Comparison of ENCODE assay signal across 10 mouse cellular contexts in genomic region chr3:145922971-145923370, GRCm38 (mm10). TPM values are rescaled to one million over a fixed set of nuclear protein-coding genes. Genes with fewer than 3 reads are reported as not detected.
DNase-seq lines count a peak whose midpoint lies in the region; ATAC-seq and TF ChIP-seq lines count a peak whose summit lies in the region.
"Had no signal": no experiment of that assay in that cellular context is flagged by ENCODE, and none has a peak within 500 bp of the region (broad histone marks: within the 10 kb centered on the region; RNA-seq: fewer than 3 reads in every experiment).

No protein-coding gene starts in this region.

- no peak overlapping the region for H3K4me2 ChIP-seq in hindbrain, embryonic 13.5 days
- 0 out of 2 replicates have a peak overlapping the region, but pooled peaks have one; percentile 58 for H3K4me2 ChIP-seq in limb, embryonic 13.5 days (replicated peaks)

- H3K4me1 ChIP-seq in hindbrain, embryonic 10.5 days (replicated peaks), result peaks cover 23% of the 10 kb centered on the region
- H3K4me1 ChIP-seq in hindbrain, embryonic 13.5 days (replicated peaks), result peaks cover 14% of the 10 kb centered on the region
- peaks cover 43% of the 10 kb centered on the region for H3K4me1 ChIP-seq in E14TG2a.4 (replicated peaks; ENCODE audit: low read depth, low read length)
- H3K4me1 ChIP-seq in limb, embryonic 13.5 days, result peaks cover 19% of the 10 kb centered on the region
- peaks cover 5% of the 10 kb centered on the region; the same call in 1 of the 2 replicates for H3K4me1 ChIP-seq in kidney, adult 2 months (ENCODE audit: control insufficient read depth, insufficient read depth, low read length)
- peaks cover 24% of the 10 kb centered on the region for H3K4me1 ChIP-seq in midbrain, embryonic 10.5 days

- no peak overlapping the region for H3K27ac ChIP-seq in hindbrain, embryonic 10.5 days
- no peak overlapping the region for H3K27ac ChIP-seq in hindbrain, embryonic 13.5 days
- no peak overlapping the region; the same call in 1 of the 2 replicates for H3K27ac ChIP-seq in limb, embryonic 13.5 days
- no peak overlapping the region for H3K27ac ChIP-seq in kidney, adult 2 months (ENCODE audit: insufficient read depth, low read depth, low read length)
- H3K27ac ChIP-seq in midbrain, embryonic 10.5 days (replicated peaks), result no peak overlapping the region

- no peak for TF ChIP-seq POLR2A in kidney, adult 2 months (IDR thresholded peaks at IDR 0.05; ENCODE audit: low read depth, low read length)

- H3K9me3 ChIP-seq in hindbrain, embryonic 10.5 days, result no peaks in the 10 kb centered on the region
- H3K9me3 ChIP-seq in hindbrain, embryonic 13.5 days, result no peaks in the 10 kb centered on the region
- H3K9me3 ChIP-seq in E14TG2a.4 (ENCODE audit: low read length), result peaks cover 25% of the 10 kb centered on the region
- peaks cover 9% of the 10 kb centered on the region for H3K9me3 ChIP-seq in limb, embryonic 13.5 days
- H3K9me3 ChIP-seq in midbrain, embryonic 10.5 days (replicated peaks), result no peaks in the 10 kb centered on the region; the same call in 1 of the 2 replicates

- ATAC-seq in hindbrain, embryonic 13.5 days (ENCODE audit: low FRiP score), result no peak
- ATAC-seq in limb, embryonic 13.5 days (ENCODE audit: low FRiP score, low read depth), result no peak

- WGBS in hindbrain, embryonic 10.5 days, result 74% methylated on average over 3 of the region's 3 CpGs
- 79% methylated on average over 3 of the region's 3 CpGs for WGBS in hindbrain, embryonic 13.5 days
- 63% methylated on average over 3 of the region's 3 CpGs for WGBS in limb, embryonic 13.5 days
- 48% methylated on average over 3 of the region's 3 CpGs for WGBS in kidney, adult 2 months
- 74% methylated on average over 3 of the region's 3 CpGs for WGBS in midbrain, embryonic 10.5 days

- H3K27me3 ChIP-seq in hindbrain, embryonic 10.5 days (ENCODE audit: insufficient read depth, poor library complexity, severe bottlenecking), result no peaks in the 10 kb centered on the region
- H3K27me3 ChIP-seq in hindbrain, embryonic 13.5 days, result 0 out of 2 replicates have a peak, but pooled peaks cover 3% of the 10 kb centered on the region
- H3K27me3 ChIP-seq in E14TG2a.4 (ENCODE audit: insufficient read depth, low read length), result no peaks in the 10 kb centered on the region
- H3K27me3 ChIP-seq in limb, embryonic 13.5 days, result no peaks in the 10 kb centered on the region
- H3K27me3 ChIP-seq in kidney, adult 2 months (replicated peaks; ENCODE audit: control insufficient read depth, insufficient read depth, low read length), result no peaks in the 10 kb centered on the region
- H3K27me3 ChIP-seq in midbrain, embryonic 10.5 days (ENCODE audit: low read depth, poor library complexity, severe bottlenecking), result no peaks in the 10 kb centered on the region

- DNase-seq in hindbrain, embryonic 10.5 days (ENCODE audit: low spot score), result no peak
- DNase-seq in 416B (ENCODE audit: low read depth), result peak; percentile 29
- DNase-seq in kidney, adult 2 months, result no peak
- no peak for DNase-seq in midbrain, embryonic 10.5 days (ENCODE audit: low spot score)
- DNase-seq: cerebellum, postnatal 25 days; kidney, postnatal 25 days; thymus, postnatal 36 days had no signal

- 0 out of 2 replicates have a peak overlapping the region, but pooled peaks have one; percentile 95 for H3K4me3 ChIP-seq in hindbrain, embryonic 10.5 days
- H3K4me3 ChIP-seq in hindbrain, embryonic 13.5 days, result no peak overlapping the region
- peak overlapping the region; percentile 69 for H3K4me3 ChIP-seq in E14TG2a.4 (replicated peaks; ENCODE audit: low read length)
- no peak overlapping the region for H3K4me3 ChIP-seq in limb, embryonic 13.5 days
- no peak overlapping the region for H3K4me3 ChIP-seq in kidney, adult 2 months (ENCODE audit: insufficient read depth, low read depth, low read length)
- no peak overlapping the region for H3K4me3 ChIP-seq in midbrain, embryonic 10.5 days

- no peak for TF ChIP-seq CTCF in E14TG2a.4 (conservative IDR thresholded peaks at IDR 0.05; ENCODE audit: low read length)
- TF ChIP-seq CTCF in kidney, adult 2 months (conservative IDR thresholded peaks at IDR 0.05; ENCODE audit: insufficient read depth, insufficient read length, low read depth, low read length), result no peak

- peaks cover 9% of the 10 kb centered on the region for H3K36me3 ChIP-seq in hindbrain, embryonic 10.5 days
- H3K36me3 ChIP-seq in hindbrain, embryonic 13.5 days, result 0 out of 2 replicates have a peak, but pooled peaks cover 1% of the 10 kb centered on the region
- peaks cover 12% of the 10 kb centered on the region for H3K36me3 ChIP-seq in E14TG2a.4 (ENCODE audit: insufficient read depth, low read length)
- peaks cover 5% of the 10 kb centered on the region for H3K36me3 ChIP-seq in limb, embryonic 13.5 days
- H3K36me3 ChIP-seq in kidney, adult 2 months (ENCODE audit: control insufficient read depth, insufficient read depth, low read length), result no peaks in the 10 kb centered on the region
- peaks cover 6% of the 10 kb centered on the region for H3K36me3 ChIP-seq in midbrain, embryonic 10.5 days

- no peak overlapping the region for H3K9ac ChIP-seq in hindbrain, embryonic 13.5 days
- no peak overlapping the region for H3K9ac ChIP-seq in limb, embryonic 13.5 days

RNA-seq across cellular contexts. Expression of gene Bcl10, which starts 0.4 kb away (rescaled TPM):
- polyA plus RNA-seq in hindbrain, embryonic 10.5 days (2016; fragmentation: Nextera tagmentation; extraction: Ambion mirVana), result 48.4 and 48.5 TPM in 2 replicates
- polyA plus RNA-seq in hindbrain, embryonic 13.5 days (2015; fragmentation: Nextera tagmentation; extraction: Ambion mirVana), result 38.4 and 40.9 TPM in 2 replicates
- 50.8 and 51.3 TPM in 2 replicates for polyA plus RNA-seq in limb, embryonic 13.5 days (2015; fragmentation: Nextera tagmentation; extraction: Ambion mirVana)
- polyA plus RNA-seq in kidney, adult 2 months (2012; rRNA removed), result 9.4 and 13.7 TPM in 2 replicates
- polyA plus RNA-seq in midbrain, embryonic 10.5 days (2016; fragmentation: Nextera tagmentation; extraction: Ambion mirVana), result 43.9 and 44.3 TPM in 2 replicates

RNA-seq across cellular contexts. Expression of gene 2410004B18Rik, which starts 14.8 kb away (rescaled TPM):
- 54.7 and 56.4 TPM in 2 replicates for polyA plus RNA-seq in hindbrain, embryonic 10.5 days (2016; fragmentation: Nextera tagmentation; extraction: Ambion mirVana)
- 73.2 and 74.1 TPM in 2 replicates for polyA plus RNA-seq in hindbrain, embryonic 13.5 days (2015; fragmentation: Nextera tagmentation; extraction: Ambion mirVana)
- polyA plus RNA-seq in limb, embryonic 13.5 days (2015; fragmentation: Nextera tagmentation; extraction: Ambion mirVana), result 48.6 and 51.3 TPM in 2 replicates
- 7.4 and 9.4 TPM in 2 replicates for polyA plus RNA-seq in kidney, adult 2 months (2012; rRNA removed)
- polyA plus RNA-seq in midbrain, embryonic 10.5 days (2016; fragmentation: Nextera tagmentation; extraction: Ambion mirVana), result 50.6 and 51.1 TPM in 2 replicates

Comparison
In these comparisons a context has a peak if more than half of its experiments do, and no peak if none do; other contexts are left out.
1. H3K4me3 ChIP-seq: peak in hindbrain, embryonic 10.5 days (single experiment) and E14TG2a.4 (single experiment); none in hindbrain, embryonic 13.5 days (single experiment), limb, embryonic 13.5 days (single experiment), kidney, adult 2 months (single experiment) and midbrain, embryonic 10.5 days (single experiment).